Mouse (Mus musculus): ENCODE data around the gene Nacc1.

Nacc1 gene

GRCm38 (mm10) chr8:84687705-84688100, at the start of gene Nacc1:
Gene Nacc1, minus strand, starts transcription at chr8:84687862.
- peak; percentile 89 to 90 for DNase-seq

GRCm38 (mm10) chr8:84736521-84736920, 48.9 kb upstream of the Nacc1 start:
- no peak for DNase-seq

- no peak for DNase-seq
Measured at GRCm38 (mm10) chr8:84735597-84735996, 47.9 kb upstream of the Nacc1 start.

- DNase-seq, result no peak
Measured at GRCm38 (mm10) chr8:84734680-84735079, 47.0 kb upstream of the Nacc1 start.

GRCm38 (mm10) chr8:84733959-84734358, 46.3 kb upstream of the Nacc1 start:
- no peak for DNase-seq

GRCm38 (mm10) chr8:84732996-84733395, 45.3 kb upstream of the Nacc1 start:
- no peak for DNase-seq

GRCm38 (mm10) chr8:84732545-84732944, 44.9 kb upstream of the Nacc1 start:
- no peak for DNase-seq

GRCm38 (mm10) chr8:84731371-84732177, 43.9 kb upstream of the Nacc1 start:
- no peak for DNase-seq

GRCm38 (mm10) chr8:84730541-84731370, 43.1 kb upstream of the Nacc1 start:
- DNase-seq, result no peak

- no peak for DNase-seq
Measured at GRCm38 (mm10) chr8:84729921-84730362, 42.3 kb upstream of the Nacc1 start.

GRCm38 (mm10) chr8:84728474-84728873, 40.8 kb upstream of the Nacc1 start:
- no peak for DNase-seq

GRCm38 (mm10) chr8:84725941-84726259, 38.2 kb upstream of the Nacc1 start:
- no peak for DNase-seq

GRCm38 (mm10) chr8:84725246-84725940, 37.7 kb upstream of the Nacc1 start:
- no peak for DNase-seq

GRCm38 (mm10) chr8:84724683-84725082, 37.0 kb upstream of the Nacc1 start:
- no peak for DNase-seq

- DNase-seq, result no peak
Measured at GRCm38 (mm10) chr8:84723571-84723900, 35.9 kb upstream of the Nacc1 start.

GRCm38 (mm10) chr8:84722850-84723570, 35.3 kb upstream of the Nacc1 start, which contains the start of gene G430095P16Rik:
Gene G430095P16Rik, plus strand, starts transcription at chr8:84723007.
- peak; percentile 41 to 47 for DNase-seq

GRCm38 (mm10) chr8:84722530-84722849, 34.8 kb upstream of the Nacc1 start:
- no peak for DNase-seq

- no peak for DNase-seq
Measured at GRCm38 (mm10) chr8:84718959-84719690, 31.5 kb upstream of the Nacc1 start.

- no peak for DNase-seq
Measured at GRCm38 (mm10) chr8:84718476-84718875, 30.8 kb upstream of the Nacc1 start.

- no peak for DNase-seq
Measured at GRCm38 (mm10) chr8:84716790-84717189, 29.1 kb upstream of the Nacc1 start.

- no peak for DNase-seq
Measured at GRCm38 (mm10) chr8:84715893-84716468, 28.3 kb upstream of the Nacc1 start.

GRCm38 (mm10) chr8:84714161-84714560, 26.5 kb upstream of the Nacc1 start:
- DNase-seq, result no peak

Measured in B cell, adult 2 months (primary cell).